Mouse (Mus musculus): ENCODE measurements around the gene Cyb561a3.

The Cyb561a3 gene

DNA sequence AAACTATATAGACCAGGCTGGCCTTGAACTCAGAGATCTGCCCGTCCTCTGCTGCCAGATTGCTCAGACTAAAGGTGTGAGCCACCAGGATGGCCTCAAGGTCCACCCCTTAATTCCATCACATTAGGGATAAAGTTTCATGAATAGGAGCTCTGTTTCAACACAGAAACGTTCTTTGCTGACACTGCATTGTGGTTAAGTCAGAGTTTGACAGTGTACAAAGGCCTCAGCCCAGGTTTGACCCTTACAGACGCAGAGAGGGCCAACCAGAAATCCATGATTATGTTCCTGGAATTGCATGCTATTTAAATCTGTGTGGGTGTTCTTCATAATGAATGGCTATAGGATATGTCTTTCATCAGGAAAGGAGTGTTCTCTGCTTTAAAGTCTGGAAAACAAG, 13.3 kb downstream of the Cyb561a3 start:
- no peak for DNase-seq (ENCODE audit: low read depth, low spot score)

DNA sequence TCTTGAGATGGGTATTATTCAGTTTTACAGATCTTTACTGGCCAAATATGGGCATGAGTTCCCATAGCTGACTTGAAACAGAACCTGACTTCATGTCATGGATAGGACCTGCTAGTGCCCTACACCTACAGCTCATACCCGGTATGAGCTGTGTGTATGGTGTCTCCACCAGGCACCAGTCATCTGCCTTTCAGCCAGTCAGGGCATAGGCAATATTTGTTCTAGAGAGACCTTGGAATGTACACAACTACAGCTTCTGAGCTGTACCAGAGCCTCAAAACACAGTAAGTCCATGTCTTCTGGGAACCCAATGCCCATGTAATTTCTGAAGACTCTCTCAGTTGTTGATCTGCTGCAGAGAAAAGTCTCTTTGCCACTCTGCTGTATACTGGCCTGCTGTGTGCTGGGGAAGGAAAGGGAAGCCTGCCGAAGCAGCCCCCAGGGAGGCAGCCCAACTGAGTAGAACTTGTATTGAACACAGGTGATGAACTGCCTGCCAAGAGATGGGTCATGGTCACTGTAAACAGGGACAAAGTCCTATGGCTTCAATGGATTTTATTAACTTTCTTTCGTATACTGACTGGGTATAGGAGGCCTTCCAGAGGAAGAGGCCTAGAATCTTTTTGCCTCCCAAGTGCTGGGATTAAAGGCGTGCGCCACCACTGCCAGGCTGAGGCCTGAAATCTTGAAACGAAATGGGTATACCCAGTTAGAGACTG, 14.8 kb downstream of the Cyb561a3 start:
- DNase-seq (ENCODE audit: low read depth, low spot score), result no peak

- DNase-seq (ENCODE audit: low read depth, low spot score), result peak; percentile 63
These were observed 21.2 kb downstream of the Cyb561a3 start for GRCm38 (mm10) chr19:10598188-10598587.

- DNase-seq (ENCODE audit: low read depth, low spot score), result no peak
These were observed 22.7 kb downstream of the Cyb561a3 start for GRCm38 (mm10) chr19:10599648-10600047.

DNA sequence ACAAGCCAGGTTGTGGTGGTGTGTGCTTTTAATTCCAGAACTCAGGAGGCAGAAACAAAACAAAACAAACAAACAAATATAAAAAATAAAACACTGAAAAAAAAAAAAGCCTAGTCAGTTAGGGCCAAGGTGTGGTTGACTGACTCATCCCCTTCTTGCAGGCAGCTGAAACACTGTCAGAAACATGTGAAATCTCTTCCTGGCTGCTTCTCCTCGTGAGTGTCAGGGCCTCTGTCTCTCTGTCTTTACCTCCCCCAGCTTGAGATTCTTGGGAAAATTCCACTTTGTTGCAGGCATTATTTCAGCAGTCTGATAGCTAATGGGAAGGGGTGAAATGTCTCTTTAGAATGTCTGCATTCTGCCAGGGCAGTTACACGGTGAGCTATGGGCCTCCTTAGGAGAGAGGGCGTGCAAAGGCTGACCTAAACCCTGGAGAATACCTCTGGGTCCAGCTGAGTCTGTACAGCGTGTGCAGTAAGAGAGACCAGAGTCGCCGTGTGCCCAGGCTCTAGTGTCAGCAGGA, 25.3 kb downstream of the Cyb561a3 start:
- DNase-seq (ENCODE audit: low read depth, low spot score), result no peak

GRCm38 (mm10) chr19:10602787-10603186, 25.8 kb downstream of the Cyb561a3 start:
- peak; percentile 89 for DNase-seq (ENCODE audit: low read depth, low spot score)

- DNase-seq (ENCODE audit: low read depth, low spot score), result no peak
These were observed 26.9 kb downstream of the Cyb561a3 start for GRCm38 (mm10) chr19:10603660-10604523.

DNA sequence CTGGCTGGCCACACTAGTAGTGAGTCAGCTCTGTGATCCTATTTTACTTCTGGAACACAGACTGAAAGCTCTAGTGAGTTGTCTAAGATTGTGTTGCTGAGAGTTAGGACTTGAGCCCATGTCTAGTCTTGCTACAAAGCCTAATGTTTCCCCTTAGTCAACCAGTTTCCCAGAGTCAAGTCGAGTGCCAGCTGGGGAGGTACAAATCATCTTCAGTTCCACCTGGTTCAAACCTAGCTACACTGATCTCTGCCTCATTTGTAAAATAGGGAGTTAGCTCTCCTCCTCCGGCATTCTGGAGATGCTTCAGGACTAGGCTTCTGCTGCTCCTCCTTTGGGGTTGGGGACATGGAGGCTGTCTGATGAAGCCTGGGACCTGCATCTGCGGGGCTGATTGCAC, 27.6 kb downstream of the Cyb561a3 start:
- DNase-seq (ENCODE audit: low read depth, low spot score), result no peak

DNA sequence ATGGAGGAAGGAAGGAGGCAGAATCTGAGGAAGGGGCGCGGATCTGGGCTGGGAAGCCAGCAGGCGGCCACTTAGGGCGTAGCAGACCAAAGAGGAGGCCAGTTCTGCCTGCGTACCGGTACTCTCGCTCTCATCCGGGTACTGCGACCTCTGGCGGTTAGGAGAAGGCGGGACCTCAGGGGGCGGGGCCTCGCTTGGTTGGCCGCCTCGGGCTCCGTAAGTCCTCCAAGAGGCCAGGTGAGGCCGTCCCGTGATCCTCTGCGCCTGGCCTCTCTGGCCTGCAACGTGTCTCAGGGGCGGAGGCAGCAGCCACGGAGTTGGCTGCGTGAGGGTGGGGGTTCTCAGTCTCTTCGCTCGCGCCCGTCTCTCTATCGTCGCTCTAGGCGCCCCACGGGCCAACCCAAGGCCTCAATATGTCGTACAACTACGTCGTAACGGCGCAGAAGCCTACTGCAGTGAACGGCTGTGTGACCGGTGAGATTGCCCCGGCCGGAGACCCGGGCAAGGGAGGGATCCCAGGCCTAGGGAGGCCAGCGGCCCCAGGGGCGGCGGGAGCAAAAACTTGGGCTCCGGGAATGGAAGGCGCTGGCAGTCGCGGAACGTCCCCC, 28.4 kb downstream of the Cyb561a3 start, which contains the start of the genes Ddb1 and Tkfc:
Ddb1 (plus strand) TSS at position 35 of the 608 bp plus-strand sequence.
Tkfc (minus strand) TSS at position 362 of the 608 bp plus-strand sequence.
- DNase-seq (ENCODE audit: low read depth, low spot score), result peak; percentile 98

- peak; percentile 58 for DNase-seq (ENCODE audit: low read depth, low spot score)
These were observed 29.1 kb downstream of the Cyb561a3 start for GRCm38 (mm10) chr19:10605901-10606622.

DNA sequence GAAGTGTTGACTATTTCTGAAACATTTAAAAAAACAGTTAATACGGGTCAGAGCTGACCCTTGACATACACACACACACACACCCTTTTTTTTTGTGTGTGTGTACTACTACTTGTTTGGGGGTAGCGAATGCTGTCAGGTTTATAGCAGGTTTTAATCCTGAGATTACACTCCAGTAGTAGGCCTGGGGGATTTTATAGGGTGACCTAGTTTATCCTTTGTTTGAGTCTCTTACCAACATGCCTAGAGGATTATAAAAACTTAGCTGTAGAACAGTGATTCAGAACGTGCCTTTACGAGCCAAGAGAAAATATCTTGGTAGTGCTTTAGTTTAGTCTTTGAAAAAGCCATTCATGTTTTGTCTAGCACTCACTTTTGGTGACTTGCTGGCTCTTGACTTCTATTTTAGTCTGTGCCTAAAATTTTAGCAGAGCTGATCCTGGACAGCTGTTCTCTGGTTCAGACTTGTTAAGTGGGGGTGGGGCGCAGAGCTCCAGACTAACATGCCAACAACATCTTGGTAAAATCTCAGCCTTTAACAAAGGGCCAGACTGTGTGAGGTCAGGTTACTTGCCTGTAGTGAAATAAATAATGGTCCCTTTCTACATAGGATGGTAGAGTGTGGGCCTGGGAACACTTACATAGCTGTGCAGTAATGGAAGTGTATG, 31.7 kb downstream of the Cyb561a3 start:
- no peak for DNase-seq (ENCODE audit: low read depth, low spot score)

DNA sequence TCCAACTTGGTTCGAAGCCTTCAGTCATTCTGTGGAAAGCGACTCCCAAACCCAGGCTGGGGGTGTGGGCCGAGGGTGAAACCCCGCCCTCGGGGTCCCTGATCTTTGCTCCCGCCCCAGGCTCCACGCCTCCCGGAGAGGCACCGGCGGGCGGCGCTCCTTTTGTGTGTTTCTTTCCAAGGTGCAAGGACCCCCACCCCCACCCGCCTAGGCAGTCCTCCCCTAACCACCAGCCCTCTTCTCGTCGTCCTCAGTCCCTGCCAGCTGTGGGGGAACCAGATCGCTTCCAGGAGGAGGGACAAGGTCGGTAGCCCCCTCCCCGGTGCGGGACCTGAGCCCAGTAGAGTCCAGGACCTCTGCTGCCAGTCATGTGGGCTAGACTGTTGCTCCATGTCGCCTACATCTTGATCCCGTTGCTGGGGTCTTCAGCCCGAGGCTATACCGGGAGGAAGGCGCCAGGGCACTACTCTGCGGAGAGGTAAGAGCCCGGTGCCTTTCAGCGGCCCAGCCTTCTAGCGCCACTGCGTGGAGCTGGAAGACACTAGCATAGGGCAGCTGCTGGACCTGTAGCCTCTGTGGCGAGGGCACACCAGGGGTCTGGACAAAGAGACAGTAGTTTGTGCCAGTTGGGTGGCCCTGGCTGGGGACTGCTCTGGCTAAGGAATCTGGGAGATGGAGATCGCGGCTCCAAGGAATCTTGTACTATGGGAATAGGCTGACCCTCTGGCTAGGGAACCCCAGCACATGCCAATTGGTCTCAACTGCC, 57.3 kb downstream of the Cyb561a3 start, which contains the start of gene Vwce:
Vwce (plus strand) TSS at position 108 of the 766 bp plus-strand sequence.
- peak; percentile 16 for DNase-seq (ENCODE audit: low read depth, low spot score)

GRCm38 (mm10) chr19:10634872-10635318, 57.9 kb downstream of the Cyb561a3 start:
- DNase-seq (ENCODE audit: low read depth, low spot score), result peak; percentile 46

GRCm38 (mm10) chr19:10637840-10638239, 60.9 kb downstream of the Cyb561a3 start:
- no peak for DNase-seq (ENCODE audit: low read depth, low spot score)

DNA sequence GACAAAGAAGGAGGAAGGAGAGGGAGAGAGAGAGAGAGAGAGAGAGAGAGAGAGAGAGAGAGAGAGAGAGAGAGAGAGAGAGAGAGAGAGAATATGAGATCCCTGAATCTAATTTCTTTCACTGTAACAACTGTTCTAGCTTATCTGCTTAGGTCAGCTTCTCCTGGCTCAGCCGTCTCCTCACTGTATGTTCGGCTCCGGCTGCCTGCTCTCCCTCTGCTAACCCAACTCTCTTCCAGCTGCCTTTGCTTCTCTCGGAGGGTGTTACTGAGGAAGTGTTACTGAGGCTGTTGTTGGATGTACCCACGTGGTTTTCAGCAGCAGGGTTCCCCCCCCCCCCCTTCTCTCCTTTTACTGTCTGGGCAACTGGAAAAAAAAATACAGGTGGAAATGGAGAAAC, 63.1 kb downstream of the Cyb561a3 start:
- DNase-seq (ENCODE audit: low read depth, low spot score), result no peak

DNA sequence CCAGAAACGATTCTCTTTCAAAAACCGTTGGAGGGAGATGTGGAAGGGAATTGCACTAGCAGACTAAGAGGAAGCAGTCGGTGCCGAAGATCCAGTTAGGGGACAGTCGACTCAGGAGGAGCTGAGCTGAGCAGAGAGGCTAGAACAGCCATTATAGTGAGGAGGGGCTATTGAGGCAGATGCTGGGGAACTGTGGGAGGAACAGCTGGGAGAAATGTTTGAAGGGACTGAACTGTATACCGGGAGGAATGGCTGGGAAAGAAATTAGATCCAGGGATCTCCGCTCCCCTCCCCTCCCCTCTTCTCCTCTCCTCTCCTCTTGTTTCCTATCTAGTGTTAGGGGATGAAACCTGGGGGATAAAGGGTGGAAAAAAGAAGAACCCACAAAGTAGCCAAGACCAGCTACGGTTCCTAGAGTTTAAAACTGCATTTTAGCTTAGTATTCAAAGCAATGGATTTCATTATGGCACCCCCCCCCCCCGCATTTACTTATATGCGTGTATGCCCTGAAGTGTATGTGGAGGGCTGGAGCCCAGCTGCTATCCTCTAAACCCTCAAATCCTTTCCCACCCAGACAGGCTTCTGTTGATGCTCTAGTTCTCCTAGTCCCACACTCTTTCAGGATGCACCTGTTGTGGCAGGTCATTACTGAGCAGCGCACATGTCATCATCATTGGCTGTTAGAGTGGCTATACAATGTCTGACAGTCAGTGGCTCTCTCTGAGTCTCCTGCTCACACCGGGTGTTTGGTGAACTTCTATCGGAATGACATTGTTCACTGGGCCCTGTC, 63.8 kb downstream of the Cyb561a3 start:
- DNase-seq (ENCODE audit: low read depth, low spot score), result no peak

Measured in ES-CJ7 (cell line).